Comparison of ENCODE assay signal across 7 mouse cellular contexts in the genomic region with DNA sequence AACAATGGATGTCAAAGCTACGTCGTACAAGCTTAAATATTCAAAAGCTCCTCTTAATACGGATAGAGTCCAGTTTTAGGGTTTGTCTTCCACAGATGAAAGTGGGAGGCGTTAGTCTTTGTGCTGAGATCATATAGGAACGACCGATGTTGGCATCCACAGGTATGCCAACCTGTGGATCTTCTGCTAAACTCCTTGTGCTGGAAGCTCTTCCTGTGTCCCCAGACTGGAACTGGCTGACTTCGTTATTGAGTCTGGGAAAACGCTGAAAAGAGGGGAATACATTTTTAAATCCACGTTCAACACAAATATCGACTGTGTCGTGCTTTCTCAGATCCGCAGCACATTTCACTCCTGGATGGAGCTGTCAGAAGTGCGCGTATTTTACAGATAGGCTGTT. TPM values are rescaled to one million over a fixed set of nuclear protein-coding genes. Genes with fewer than 3 reads are reported as not detected.
DNase-seq lines count a peak whose midpoint lies in the region; ATAC-seq and TF ChIP-seq lines count a peak whose summit lies in the region.

No protein-coding gene starts in this region.

- H3K27ac ChIP-seq in lung, embryonic 14.5 days (ENCODE audit: low read depth): peak overlapping the region; percentile 95
- peak overlapping the region; percentile 74 for H3K27ac ChIP-seq in embryonic facial prominence, embryonic 11.5 days (replicated peaks; ENCODE audit: low read depth, low read length)
- peak overlapping the region; percentile 85 for H3K27ac ChIP-seq in heart, embryonic 15.5 days
- H3K27ac ChIP-seq in liver, embryonic 14.5 days: peak overlapping the region; percentile 29; the same call in 1 of the 2 replicates

- peak overlapping the region; percentile 84 for H3K4me3 ChIP-seq in lung, embryonic 14.5 days (ENCODE audit: low read depth, low read length)
- H3K4me3 ChIP-seq in embryonic facial prominence, embryonic 11.5 days (ENCODE audit: low read depth, low read length): peak overlapping the region; percentile 85
- H3K4me3 ChIP-seq in heart, embryonic 15.5 days: peak overlapping the region; percentile 77
- H3K4me3 ChIP-seq in liver, embryonic 14.5 days (ENCODE audit: insufficient read depth in 1 of 2, low read depth in 2 of 2, low read length in 2 of 2): peak overlapping the region; percentile 83 to 97

- no peak for TF ChIP-seq CTCF in lung, embryonic 14.5 days (IDR thresholded peaks at IDR 0.05; ENCODE audit: low read depth)
- no peak for TF ChIP-seq CTCF in liver, embryonic 14.5 days (IDR thresholded peaks at IDR 0.05; ENCODE audit: low read depth)

- no peaks in the 10 kb centered on the region for H3K9me3 ChIP-seq in lung, embryonic 14.5 days (ENCODE audit: low read depth, low read length)
- H3K9me3 ChIP-seq in embryonic facial prominence, embryonic 11.5 days (replicated peaks; ENCODE audit: control insufficient read depth, low read length): no peaks in the 10 kb centered on the region
- H3K9me3 ChIP-seq in heart, embryonic 15.5 days (replicated peaks): no peaks in the 10 kb centered on the region
- H3K9me3 ChIP-seq in liver, embryonic 14.5 days (ENCODE audit: control insufficient read depth, low read length): no peaks in the 10 kb centered on the region

- peak overlapping the region; percentile 84 for H3K4me2 ChIP-seq in lung, embryonic 14.5 days
- H3K4me2 ChIP-seq in embryonic facial prominence, embryonic 11.5 days (ENCODE audit: low read depth, low read length): peak overlapping the region; percentile 73
- H3K4me2 ChIP-seq in heart, embryonic 15.5 days: peak overlapping the region; percentile 71
- H3K4me2 ChIP-seq in liver, embryonic 14.5 days (ENCODE audit: low read depth): peak overlapping the region; percentile 84

- no peaks in the 10 kb centered on the region for H3K27me3 ChIP-seq in lung, embryonic 14.5 days (ENCODE audit: insufficient read depth, low read length)
- no peaks in the 10 kb centered on the region for H3K27me3 ChIP-seq in embryonic facial prominence, embryonic 11.5 days (ENCODE audit: control insufficient read depth, insufficient read depth, low read length)
- no peaks in the 10 kb centered on the region for H3K27me3 ChIP-seq in heart, embryonic 15.5 days
- no peaks in the 10 kb centered on the region for H3K27me3 ChIP-seq in liver, embryonic 14.5 days (ENCODE audit: control insufficient read depth, insufficient read depth, low read length)

- H3K36me3 ChIP-seq in lung, embryonic 14.5 days (ENCODE audit: insufficient read depth): peaks cover 26% of the 10 kb centered on the region
- H3K36me3 ChIP-seq in embryonic facial prominence, embryonic 11.5 days (replicated peaks; ENCODE audit: control insufficient read depth, insufficient read depth, low read depth, low read length): peaks cover 2% of the 10 kb centered on the region; the same call in 1 of the 2 replicates
- peaks cover 23% of the 10 kb centered on the region for H3K36me3 ChIP-seq in heart, embryonic 15.5 days
- H3K36me3 ChIP-seq in liver, embryonic 14.5 days (replicated peaks; ENCODE audit: control insufficient read depth, insufficient read depth, low read depth): peaks cover 13% of the 10 kb centered on the region

- DNase-seq in lung, embryonic 14.5 days: peak; percentile 62
- no peak for DNase-seq in lung, postnatal 36 days
- no peak for DNase-seq in embryonic facial prominence, embryonic 11.5 days (ENCODE audit: low spot score)
- DNase-seq in liver, embryonic 14.5 days (ENCODE audit: low read depth in 3 of 3, low spot score in 3 of 3): no peak
- DNase-seq in telencephalon, adult 2 months (ENCODE audit: low read depth, low spot score): peak; percentile 6
- no peak for DNase-seq in embryo, embryonic 10.5 days (ENCODE audit: low spot score)

- 5% methylated on average over 14 of the region's 14 CpGs for WGBS in lung, embryonic 14.5 days
- 12% methylated on average over 14 of the region's 14 CpGs for WGBS in embryonic facial prominence, embryonic 11.5 days
- WGBS in heart, embryonic 15.5 days: 8% methylated on average over 14 of the region's 14 CpGs
- WGBS in liver, embryonic 14.5 days (ENCODE audit: insufficient replicate concordance): 7% methylated on average over 14 of the region's 14 CpGs

- peak; percentile 39 for ATAC-seq in lung, embryonic 14.5 days (ENCODE audit: insufficient read depth)
- ATAC-seq in embryonic facial prominence, embryonic 11.5 days (replicated peaks; ENCODE audit: insufficient number of reproducible peaks, low FRiP score, low TSS enrichment, low read depth): peak; percentile 50; the same call in 1 of the 2 replicates
- no peak; the same call in 1 of the 2 replicates for ATAC-seq in heart, embryonic 15.5 days (replicated peaks; ENCODE audit: insufficient number of reproducible peaks, insufficient read depth, low FRiP score, low read depth)
- peak; percentile 25 for ATAC-seq in liver, embryonic 14.5 days (ENCODE audit: insufficient read depth)

- H3K9ac ChIP-seq in lung, embryonic 14.5 days: peak overlapping the region; percentile 91
- peak overlapping the region; percentile 93 for H3K9ac ChIP-seq in embryonic facial prominence, embryonic 11.5 days (replicated peaks; ENCODE audit: low read length)
- peak overlapping the region; percentile 57 for H3K9ac ChIP-seq in heart, embryonic 15.5 days
- H3K9ac ChIP-seq in liver, embryonic 14.5 days (replicated peaks): peak overlapping the region; percentile 64

- TF ChIP-seq EP300 in liver, embryonic 14.5 days (IDR thresholded peaks at IDR 0.05; ENCODE audit: low read depth): no peak

- H3K4me1 ChIP-seq in lung, embryonic 14.5 days (ENCODE audit: insufficient read depth): 0 out of 2 replicates have a peak, but pooled peaks cover 3% of the 10 kb centered on the region
- no peaks in the 10 kb centered on the region for H3K4me1 ChIP-seq in embryonic facial prominence, embryonic 11.5 days (ENCODE audit: control insufficient read depth, insufficient read depth, low read length)
- H3K4me1 ChIP-seq in heart, embryonic 15.5 days (replicated peaks): peaks cover 19% of the 10 kb centered on the region
- peaks cover 4 to 10% of the 10 kb centered on the region in 2 experiments for H3K4me1 ChIP-seq in liver, embryonic 14.5 days (replicated peaks; ENCODE audit: control insufficient read depth in 2 of 2, insufficient read depth in 2 of 2, low read length in 1 of 2)

RNA-seq across cellular contexts. Expression of a gene that starts 0.4 kb away (rescaled TPM):
- polyA plus RNA-seq in lung, embryonic 14.5 days (2014; fragmentation: Nextera tagmentation; extraction: Ambion mirVana): 650 and 710 TPM in 2 replicates
- 609 and 634 TPM in 2 replicates for polyA plus RNA-seq in embryonic facial prominence, embryonic 11.5 days (2014; fragmentation: Nextera tagmentation; extraction: Ambion mirVana)
- polyA plus RNA-seq in heart, embryonic 15.5 days (2015; fragmentation: Nextera tagmentation; extraction: Ambion mirVana): 1,196 and 1,660 TPM in 2 replicates
- polyA plus RNA-seq in liver, embryonic 14.5 days (2012; rRNA removed): 274 and 279 TPM in 2 replicates
- 573 and 577 TPM in 2 replicates for polyA plus RNA-seq in liver, embryonic 14.5 days (2014; fragmentation: Nextera tagmentation; extraction: Ambion mirVana)

RNA-seq across cellular contexts. Expression of a gene that starts 33.2 kb away (rescaled TPM):
- 92.2 and 94.0 TPM in 2 replicates for polyA plus RNA-seq in lung, embryonic 14.5 days (2014; fragmentation: Nextera tagmentation; extraction: Ambion mirVana)
- polyA plus RNA-seq in embryonic facial prominence, embryonic 11.5 days (2014; fragmentation: Nextera tagmentation; extraction: Ambion mirVana): 64.2 and 73.6 TPM in 2 replicates
- 77.7 and 78.4 TPM in 2 replicates for polyA plus RNA-seq in heart, embryonic 15.5 days (2015; fragmentation: Nextera tagmentation; extraction: Ambion mirVana)
- 8.5 and 11.9 TPM in 2 replicates for polyA plus RNA-seq in liver, embryonic 14.5 days (2012; rRNA removed)
- polyA plus RNA-seq in liver, embryonic 14.5 days (2014; fragmentation: Nextera tagmentation; extraction: Ambion mirVana): 31.0 and 31.2 TPM in 2 replicates

RNA-seq across cellular contexts. Expression of a gene that starts 41.4 kb away (rescaled TPM):
- polyA plus RNA-seq in lung, embryonic 14.5 days (2014; fragmentation: Nextera tagmentation; extraction: Ambion mirVana): 19.4 and 21.4 TPM in 2 replicates
- 25.1 and 28.2 TPM in 2 replicates for polyA plus RNA-seq in embryonic facial prominence, embryonic 11.5 days (2014; fragmentation: Nextera tagmentation; extraction: Ambion mirVana)
- polyA plus RNA-seq in heart, embryonic 15.5 days (2015; fragmentation: Nextera tagmentation; extraction: Ambion mirVana): 15.0 and 17.9 TPM in 2 replicates
- polyA plus RNA-seq in liver, embryonic 14.5 days (2012; rRNA removed): 0.58 and 0.85 TPM in 2 replicates
- polyA plus RNA-seq in liver, embryonic 14.5 days (2014; fragmentation: Nextera tagmentation; extraction: Ambion mirVana): 0.66 and 0.90 TPM in 2 replicates

Comparison
In these comparisons a context has a peak if more than half of its experiments do, and no peak if none do; other contexts are left out.
1. DNase-seq: peak in lung, embryonic 14.5 days (single experiment) and telencephalon, adult 2 months (single experiment); none in lung, postnatal 36 days (single experiment), embryonic facial prominence, embryonic 11.5 days (single experiment), liver, embryonic 14.5 days (0 of 3) and embryo, embryonic 10.5 days (single experiment).
2. H3K27ac ChIP-seq: peak in every context shown above with its lines; median percentile 95 in lung, embryonic 14.5 days; 85 in heart, embryonic 15.5 days; 74 in embryonic facial prominence, embryonic 11.5 days; 29 in liver, embryonic 14.5 days.
3. Peak in every context shown above with its lines, with median percentiles within 50 percentile points of each other: H3K4me2 ChIP-seq, H3K4me3 ChIP-seq and H3K9ac ChIP-seq.